Mouse (Mus musculus) left cerebral cortex, adult 11 months (tissue): ENCODE measurements around the gene Sez6.

ENCODE experiments used
- DNase-seq: peaks from one replicate; pipeline ENCODE4 v3.0.0; 2022; ENCODE audit warnings: low spot score

Gene Sez6

DNA sequence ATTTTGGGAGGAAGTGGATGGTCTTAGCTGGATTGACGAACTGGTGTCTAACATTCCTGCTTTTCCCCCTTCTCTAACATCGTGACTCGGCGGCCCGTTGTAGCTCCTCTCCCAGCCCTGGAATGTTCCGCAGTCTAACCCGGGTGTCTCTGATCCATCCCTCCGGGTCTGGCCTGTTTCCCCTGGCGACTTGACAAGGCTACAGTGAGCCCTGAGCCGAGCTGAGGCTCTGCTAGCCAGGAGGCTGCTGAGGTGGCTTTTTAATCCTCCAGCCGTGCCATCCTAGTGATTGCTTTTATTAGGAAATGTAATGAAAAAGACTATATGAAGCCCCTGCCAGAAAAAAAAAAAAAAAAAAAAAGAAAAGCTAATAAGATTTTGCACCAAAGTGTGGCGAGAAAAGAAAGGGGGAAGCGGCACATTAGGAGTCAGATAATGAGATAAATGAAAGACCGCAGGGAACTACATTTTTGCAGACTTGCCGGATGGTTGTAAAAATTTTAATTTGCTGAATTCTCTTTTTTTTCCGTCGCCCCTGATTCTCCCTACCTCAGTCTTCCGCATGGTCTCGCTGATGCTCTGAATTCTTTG is 24.4 kb upstream of the Sez6 start:
- DNase-seq = no peak

- DNase-seq = no peak
Measured at GRCm38 (mm10) chr11:77906747-77907174, 23.8 kb upstream of the Sez6 start.

- no peak for DNase-seq
Measured at GRCm38 (mm10) chr11:77908468-77908867, 22.1 kb upstream of the Sez6 start.

DNA sequence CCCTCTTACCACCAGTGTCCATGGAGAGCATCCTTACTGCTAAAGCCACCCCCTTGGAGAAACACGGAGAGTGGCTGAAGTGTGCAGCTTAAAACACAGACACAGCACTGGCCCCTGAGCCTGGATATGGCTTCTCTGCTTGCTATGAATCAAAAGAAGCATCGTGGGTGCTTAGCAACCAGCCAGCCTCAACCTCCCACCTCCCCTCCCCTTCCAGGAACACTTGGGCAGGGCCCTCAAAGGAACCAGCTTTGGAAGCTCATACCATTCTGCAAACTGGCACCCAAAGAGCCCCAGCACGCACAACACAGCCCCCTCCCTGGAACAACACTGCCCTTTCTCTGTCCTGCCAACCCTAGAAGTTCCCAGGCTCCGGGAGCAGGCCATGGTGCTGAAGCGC is 21.2 kb upstream of the Sez6 start:
- no peak for DNase-seq

DNA sequence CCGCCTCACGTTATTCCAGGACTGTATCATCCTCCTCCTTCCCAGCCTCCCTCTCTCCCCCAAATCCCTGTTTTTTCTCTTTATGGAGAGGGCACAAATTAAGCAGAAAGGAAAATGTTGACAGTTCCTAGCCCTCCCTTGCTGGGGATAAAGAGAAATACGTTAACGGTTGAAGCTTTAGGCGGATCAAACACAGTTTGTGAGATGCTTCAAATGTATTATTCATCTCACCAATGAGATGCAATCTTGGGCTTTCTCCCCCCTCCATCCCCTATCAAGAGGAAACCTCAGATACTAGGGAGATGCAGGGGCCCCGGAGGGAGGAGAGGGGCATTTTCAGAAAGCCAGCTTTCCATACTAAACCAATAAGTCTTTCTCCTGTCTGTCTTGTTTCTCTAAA is 20.8 kb upstream of the Sez6 start:
- DNase-seq = no peak

- no peak for DNase-seq
Measured at GRCm38 (mm10) chr11:77913505-77913904, 17.1 kb upstream of the Sez6 start.

DNA sequence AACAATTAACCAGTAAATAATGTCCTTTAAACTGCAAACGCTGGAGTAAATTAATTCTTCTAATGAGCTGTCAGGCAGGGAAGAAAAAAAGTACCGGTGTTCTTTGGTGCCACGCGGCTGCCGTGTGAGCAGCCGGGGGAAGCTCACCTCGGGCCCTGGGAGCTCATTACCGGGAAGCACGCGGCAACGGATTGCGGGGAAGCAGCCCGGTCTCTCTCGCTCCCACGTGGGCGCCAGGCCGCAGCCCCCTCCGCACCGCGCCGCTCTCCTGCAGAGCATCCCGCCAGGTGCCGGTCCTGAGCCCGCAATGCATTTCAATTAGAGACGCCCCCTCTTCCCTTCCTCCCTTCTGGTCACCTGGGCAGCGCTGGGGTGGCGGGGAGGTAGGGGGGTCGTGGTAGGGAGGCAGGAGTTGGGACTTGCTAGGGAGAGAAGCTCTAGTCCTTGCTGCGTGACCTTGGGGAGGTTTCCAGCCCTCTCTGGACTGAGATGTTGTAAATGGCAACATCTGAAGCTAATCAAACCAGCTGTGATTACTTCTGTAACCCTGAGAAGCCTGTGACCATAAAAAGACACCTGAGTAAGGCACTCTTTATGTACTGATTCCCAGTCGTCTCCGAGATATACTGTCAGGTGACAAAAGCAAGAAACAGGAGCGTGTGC is 15.9 kb upstream of the Sez6 start:
- DNase-seq = no peak

DNA sequence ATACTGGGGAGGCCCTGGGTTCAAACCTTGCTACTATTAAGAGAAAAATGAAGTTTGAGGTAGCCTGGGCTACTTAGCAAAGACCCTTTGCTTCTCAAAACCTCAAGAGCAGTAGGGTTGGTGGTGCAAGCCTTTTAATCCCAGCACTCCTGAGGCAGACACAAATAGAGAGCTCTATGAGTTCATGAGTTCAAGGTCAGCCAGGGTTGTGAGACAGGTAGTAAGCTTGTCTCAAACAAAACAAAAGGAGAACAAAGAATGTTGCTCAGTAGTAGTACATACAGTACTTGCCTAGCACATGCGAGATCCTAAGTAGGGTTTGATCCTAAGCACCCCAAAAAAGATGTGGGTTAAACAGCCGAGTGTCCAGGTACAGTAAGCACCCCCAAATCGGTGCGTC is 13.9 kb upstream of the Sez6 start:
- no peak for DNase-seq

- DNase-seq = no peak
Measured at GRCm38 (mm10) chr11:77917166-77917565, 13.4 kb upstream of the Sez6 start.

- DNase-seq = no peak
Measured at GRCm38 (mm10) chr11:77923285-77923684, 7.3 kb upstream of the Sez6 start.

DNA sequence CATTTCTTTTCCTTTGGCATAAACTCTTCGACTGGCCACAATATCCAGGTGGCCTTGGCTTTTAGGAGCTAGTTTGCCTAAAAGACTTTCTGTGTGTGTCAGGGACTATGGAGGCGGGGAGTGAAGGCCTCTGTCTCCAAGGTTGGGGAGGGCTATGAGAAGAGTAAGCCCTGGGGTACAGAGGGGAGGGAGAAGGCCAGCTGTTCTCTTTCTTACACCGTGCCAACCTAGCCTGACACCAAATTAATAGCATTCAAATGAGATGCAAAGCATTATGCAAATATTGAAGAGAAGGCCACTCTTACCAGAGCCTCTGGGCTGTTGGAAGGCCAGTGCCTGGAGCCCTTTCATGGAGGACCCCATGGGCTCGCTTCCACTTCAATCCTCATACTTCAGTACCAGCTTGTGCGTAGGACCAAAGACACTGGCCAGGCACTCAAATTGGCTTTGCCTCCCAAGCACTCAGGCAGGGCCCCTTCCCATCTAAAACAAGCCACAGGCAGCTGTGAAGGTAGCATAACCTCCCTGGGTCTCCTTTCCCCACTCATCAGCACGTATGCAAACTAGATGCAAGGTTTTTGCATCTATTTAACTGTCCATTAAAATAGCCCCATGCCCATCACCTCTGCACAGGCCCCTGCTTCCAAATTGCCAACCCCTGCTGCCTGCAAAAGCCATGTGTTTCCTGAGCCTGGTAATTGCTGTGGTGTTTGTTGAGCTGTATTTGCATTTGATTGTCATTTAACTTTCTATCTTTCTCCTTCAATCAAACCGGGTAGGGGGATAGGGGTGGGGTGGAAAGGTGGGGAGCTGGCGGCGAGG is 4.6 kb upstream of the Sez6 start:
- no peak for DNase-seq

DNA sequence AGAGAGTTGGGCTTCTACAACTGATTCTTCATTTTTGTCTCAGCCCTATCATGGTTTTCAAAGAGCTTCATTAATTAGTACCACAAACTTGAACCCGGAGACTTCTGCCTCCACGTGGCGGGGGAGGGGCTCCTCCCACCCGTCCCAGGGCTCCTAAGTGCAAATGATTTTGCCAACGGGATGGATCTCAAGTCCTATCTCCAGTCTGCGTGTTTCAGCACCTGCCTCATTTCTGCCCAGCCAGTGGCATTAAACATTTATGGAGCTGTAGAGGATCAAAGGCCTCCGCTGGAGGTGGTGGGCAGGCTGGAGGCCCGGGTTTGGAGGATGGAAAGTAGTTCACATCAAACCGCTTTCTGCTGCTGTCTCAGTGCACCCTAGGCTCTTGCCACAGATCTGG is 3.9 kb upstream of the Sez6 start:
- no peak for DNase-seq

GRCm38 (mm10) chr11:77927837-77928236 is 2.8 kb upstream of the Sez6 start:
- DNase-seq = no peak

DNA sequence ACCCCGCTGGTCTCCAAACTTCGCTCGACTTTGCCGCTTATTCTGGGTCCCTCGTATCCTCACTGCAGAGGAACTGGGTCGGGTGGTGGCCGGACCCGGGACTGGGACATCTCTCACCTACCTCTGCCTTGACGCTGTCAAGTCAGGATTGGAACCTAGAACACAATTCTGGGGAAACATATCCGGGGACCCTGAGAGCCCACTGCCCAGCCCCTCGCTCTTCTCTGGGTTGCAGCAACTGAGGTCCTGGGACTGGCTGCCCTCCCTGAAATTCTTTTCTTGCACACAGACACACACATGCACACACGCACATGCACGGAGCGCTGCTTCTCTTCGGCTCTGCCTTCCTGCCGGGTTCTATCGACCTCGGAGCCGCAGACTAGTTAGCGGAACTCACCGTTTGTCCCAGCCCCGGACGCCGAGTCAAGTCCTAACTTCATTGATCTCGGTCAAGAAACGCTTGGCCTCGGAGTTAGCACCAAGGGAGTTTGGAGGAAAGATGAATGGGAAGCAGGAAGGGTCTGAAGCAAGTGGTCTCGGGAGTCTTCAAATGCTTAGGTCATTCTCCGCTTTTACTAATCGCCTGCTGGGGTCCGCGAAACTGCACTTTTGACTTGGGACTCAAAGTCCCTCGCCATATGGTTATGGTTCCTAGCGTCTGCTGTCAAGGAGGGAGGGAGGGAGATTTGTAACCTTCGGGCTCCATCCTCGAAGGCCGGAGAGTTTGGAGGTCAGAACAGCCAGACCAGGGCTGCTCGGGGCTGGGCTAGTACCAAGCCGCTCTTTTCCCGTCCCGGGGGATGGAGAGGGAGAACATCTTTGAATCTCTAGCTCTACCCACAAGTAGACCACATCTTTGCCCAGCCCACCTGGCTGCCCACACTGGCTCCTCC is 1.2 kb downstream of the Sez6 start:
- DNase-seq = no peak

DNA sequence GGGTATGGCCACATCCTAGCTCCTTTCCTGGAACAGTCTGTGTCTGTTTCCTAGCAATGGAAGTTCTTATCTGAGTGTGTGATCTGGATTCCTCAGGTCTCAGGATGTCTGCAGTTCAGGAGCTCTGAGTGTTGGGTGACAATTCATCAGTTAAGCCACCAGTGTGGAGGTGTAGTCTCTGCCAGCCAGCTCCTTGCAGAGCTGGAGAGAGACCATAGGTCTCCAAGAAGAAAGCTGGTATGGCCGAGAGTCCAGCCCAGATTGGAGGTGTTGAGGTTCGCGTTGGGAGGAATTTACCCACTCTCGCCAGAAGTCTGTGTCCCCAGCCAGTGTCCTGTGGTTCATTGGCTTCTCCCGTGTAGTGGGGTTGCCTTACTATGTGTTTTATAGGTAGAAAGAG is 2.0 kb downstream of the Sez6 start:
- no peak for DNase-seq

DNA sequence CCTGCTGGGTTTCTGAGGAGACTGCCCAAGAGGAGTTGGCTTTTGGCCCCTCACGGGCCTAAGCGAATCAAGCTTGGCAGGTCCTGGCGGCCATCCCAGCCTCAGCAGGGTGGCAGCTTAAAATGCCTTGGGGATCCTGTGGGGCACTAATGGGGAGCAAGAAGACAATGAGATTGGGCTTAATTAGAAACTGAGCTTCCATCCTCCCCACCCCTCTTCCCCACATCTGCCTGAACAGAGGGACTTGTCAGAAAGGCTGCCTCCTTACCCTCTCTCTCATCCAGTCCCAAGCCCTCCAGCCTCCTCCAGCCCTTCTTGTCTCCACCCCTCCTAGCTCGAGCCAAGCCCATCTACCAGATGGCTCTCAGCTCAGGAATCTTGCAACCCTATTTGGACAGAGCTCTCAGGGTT is 3.5 kb downstream of the Sez6 start:
- DNase-seq = no peak

DNA sequence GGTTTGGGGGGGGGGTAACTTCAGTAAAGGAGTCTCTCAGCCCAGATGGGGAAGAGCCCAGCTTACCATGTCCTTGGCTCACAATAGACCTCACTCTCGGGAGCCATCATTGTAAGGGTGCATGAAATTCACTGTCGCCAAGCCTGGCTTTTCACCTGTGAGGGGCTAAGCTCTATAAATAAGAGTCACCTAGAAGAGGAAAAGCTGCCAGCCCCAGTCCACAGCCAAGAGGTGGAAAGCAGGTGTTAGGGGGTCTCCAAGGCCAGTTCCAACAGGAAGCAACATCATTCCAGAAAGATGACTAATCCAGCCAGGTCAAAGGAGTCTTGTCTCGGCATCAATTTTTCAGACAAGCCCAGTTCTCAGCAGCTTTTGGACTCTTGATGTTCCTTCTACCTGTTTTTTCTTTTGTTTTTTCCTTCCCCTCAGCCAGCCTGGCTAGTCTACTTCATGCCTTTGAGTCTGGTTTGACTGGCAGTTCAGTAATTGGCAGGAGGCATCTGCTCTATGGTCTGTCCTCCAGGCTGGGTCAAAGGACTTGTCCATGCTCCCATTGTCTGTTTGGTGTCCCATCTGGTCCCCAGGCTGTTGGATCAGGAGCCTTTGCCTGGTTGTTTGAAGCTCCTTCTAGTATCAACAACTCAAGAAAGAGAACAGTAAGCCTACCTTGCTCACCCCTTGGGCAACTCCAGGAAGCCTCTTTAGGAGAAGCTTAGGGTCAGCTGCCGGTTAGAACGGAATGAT is 4.1 kb downstream of the Sez6 start:
- DNase-seq = no peak

GRCm38 (mm10) chr11:77936846-77937245 is 6.2 kb downstream of the Sez6 start:
- no peak for DNase-seq

GRCm38 (mm10) chr11:77937649-77938410 is 7.2 kb downstream of the Sez6 start:
- no peak for DNase-seq

DNA sequence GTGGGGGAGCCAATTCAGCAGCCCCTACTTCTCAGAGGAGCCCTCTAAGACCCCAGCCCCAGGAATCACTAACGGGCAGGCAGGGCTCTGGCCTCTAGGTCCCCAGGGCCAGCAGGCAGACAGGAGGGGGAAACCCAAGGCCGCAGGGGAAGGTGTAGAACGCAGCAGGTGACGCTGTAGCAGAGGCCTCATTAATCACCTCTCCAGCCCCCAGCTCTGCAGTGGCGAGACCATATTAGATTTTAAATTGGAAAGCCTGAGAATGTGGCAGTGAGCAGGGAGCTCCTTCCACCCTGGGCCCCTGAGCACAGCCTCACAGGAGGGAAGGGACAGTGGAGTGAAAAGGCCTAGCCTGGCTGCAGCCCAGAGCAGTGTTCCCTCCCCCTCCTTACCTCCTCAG is 11.6 kb downstream of the Sez6 start:
- no peak for DNase-seq

DNA sequence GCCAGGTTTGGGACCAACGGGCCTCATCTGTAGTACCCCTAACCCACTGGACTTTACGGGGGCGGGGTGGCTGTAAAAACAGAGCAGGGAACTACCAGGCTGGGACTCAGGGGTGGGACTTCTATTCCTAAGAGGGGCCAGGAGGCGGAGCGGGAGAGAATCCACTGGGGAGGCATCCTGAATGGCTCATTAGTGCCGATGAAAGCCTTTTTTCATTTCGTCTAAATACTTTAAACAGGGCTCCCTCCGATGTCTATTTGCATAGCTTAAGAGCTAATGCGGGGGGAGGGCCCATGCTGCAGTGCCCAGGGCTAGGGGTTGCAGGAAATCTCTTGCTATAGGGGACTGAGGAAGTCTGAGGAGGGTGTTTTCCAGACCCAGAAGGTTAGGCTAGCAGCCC is 17.3 kb downstream of the Sez6 start:
- no peak for DNase-seq
